Mouse (Mus musculus): Measurements from ENCODE around the gene Tiprl.
A peak's percentile ranks its signal among the peaks of the same experiment; 100 is the strongest.

GRCm38 (mm10) chr1:165252027-165252671 is 15.4 kb upstream of the Tiprl start:
- peak; percentile 88 for TF ChIP-seq CTCF (IDR thresholded peaks at IDR 0.05)
- no peak for TF ChIP-seq EP300 (IDR thresholded peaks at IDR 0.05)

Measured in lung, postnatal 0 days (tissue).